Mouse (Mus musculus): ENCODE measurements around the gene Slc9a5. TPM values are rescaled to one million over a fixed set of nuclear protein-coding genes. Genes with fewer than 3 reads are reported as not detected.
A peak's percentile ranks its signal among the peaks of the same experiment; 100 is the strongest.

Slc9a5 gene
- polyA plus RNA-seq, 1 experiment: 1.9 TPM

- 24% methylated on average over 5 of the region's 5 CpGs for WGBS
- no peak for TF ChIP-seq POLR2A (IDR thresholded peaks at IDR 0.05; ENCODE audit: low read depth, low read length)
- TF ChIP-seq CTCF (conservative IDR thresholded peaks at IDR 0.05; ENCODE audit: insufficient read depth, insufficient read length, low read depth, low read length): no peak
- DNase-seq: no peak
- Histone ChIP-seq H3K36me3 (ENCODE audit: control insufficient read depth, insufficient read depth, low read length) (no peaks in the 10 kb centered on the region; the same call in 1 of the 2 replicates), H3K4me3 (ENCODE audit: insufficient read depth, low read depth, low read length) (peak overlapping the region; percentile 66), H3K27me3 (replicated peaks; ENCODE audit: control insufficient read depth, insufficient read depth, low read length) (no peaks in the 10 kb centered on the region), H3K27ac (ENCODE audit: insufficient read depth, low read depth, low read length) (no peak overlapping the region), H3K4me1 (ENCODE audit: control insufficient read depth, insufficient read depth, low read length) (peaks cover 9% of the 10 kb centered on the region; the same call in 1 of the 2 replicates)
Observed at GRCm38 (mm10) chr8:105306146-105306691, 42.4 kb upstream of the Slc9a5 start.

DNA sequence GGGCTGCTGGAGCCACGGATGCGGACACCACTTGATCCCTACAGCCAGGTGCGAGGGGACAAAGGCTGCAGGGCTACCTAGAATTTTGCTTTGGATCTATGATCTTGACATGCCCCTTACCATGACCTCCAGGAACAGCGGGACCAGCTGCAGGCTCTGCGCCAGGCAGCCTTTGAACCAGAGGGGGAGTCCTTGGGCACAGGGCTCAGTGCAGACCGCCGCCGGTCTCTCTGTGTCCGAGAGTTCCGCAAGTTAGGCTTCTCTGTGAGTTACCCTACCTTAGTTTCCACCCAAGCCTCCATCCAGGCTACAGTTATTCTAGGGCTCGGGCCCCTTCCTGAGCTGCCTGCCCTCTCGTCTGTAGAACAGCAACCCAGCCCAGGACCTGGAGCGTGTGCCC, 41.0 kb upstream of the Slc9a5 start:
- WGBS: 82% methylated on average over 13 of the region's 13 CpGs
- no peaks in the 10 kb centered on the region for H3K36me3 ChIP-seq (ENCODE audit: control insufficient read depth, insufficient read depth, low read length)
- peaks cover 9% of the 10 kb centered on the region; the same call in 1 of the 2 replicates for H3K4me1 ChIP-seq (ENCODE audit: control insufficient read depth, insufficient read depth, low read length)
- H3K4me3 ChIP-seq (ENCODE audit: insufficient read depth, low read depth, low read length): no peak overlapping the region
- DNase-seq: no peak
- no peaks in the 10 kb centered on the region for H3K27me3 ChIP-seq (replicated peaks; ENCODE audit: control insufficient read depth, insufficient read depth, low read length)
- no peak for TF ChIP-seq CTCF (conservative IDR thresholded peaks at IDR 0.05; ENCODE audit: insufficient read depth, insufficient read length, low read depth, low read length)
- no peak for TF ChIP-seq POLR2A (IDR thresholded peaks at IDR 0.05; ENCODE audit: low read depth, low read length)
- H3K27ac ChIP-seq (ENCODE audit: insufficient read depth, low read depth, low read length): no peak overlapping the region

GRCm38 (mm10) chr8:105308428-105308827, 40.2 kb upstream of the Slc9a5 start:
- H3K27me3 ChIP-seq (replicated peaks; ENCODE audit: control insufficient read depth, insufficient read depth, low read length): no peaks in the 10 kb centered on the region
- TF ChIP-seq CTCF (conservative IDR thresholded peaks at IDR 0.05; ENCODE audit: insufficient read depth, insufficient read length, low read depth, low read length) (no peak), POLR2A (IDR thresholded peaks at IDR 0.05; ENCODE audit: low read depth, low read length) (no peak)
- 95% methylated on average over 10 of the region's 10 CpGs for WGBS
- H3K4me3 ChIP-seq (ENCODE audit: insufficient read depth, low read depth, low read length): no peak overlapping the region
- DNase-seq: no peak
- H3K4me1 ChIP-seq (ENCODE audit: control insufficient read depth, insufficient read depth, low read length): peaks cover 9% of the 10 kb centered on the region; the same call in 1 of the 2 replicates
- no peaks in the 10 kb centered on the region for H3K36me3 ChIP-seq (ENCODE audit: control insufficient read depth, insufficient read depth, low read length)
- H3K27ac ChIP-seq (ENCODE audit: insufficient read depth, low read depth, low read length): no peak overlapping the region

DNA sequence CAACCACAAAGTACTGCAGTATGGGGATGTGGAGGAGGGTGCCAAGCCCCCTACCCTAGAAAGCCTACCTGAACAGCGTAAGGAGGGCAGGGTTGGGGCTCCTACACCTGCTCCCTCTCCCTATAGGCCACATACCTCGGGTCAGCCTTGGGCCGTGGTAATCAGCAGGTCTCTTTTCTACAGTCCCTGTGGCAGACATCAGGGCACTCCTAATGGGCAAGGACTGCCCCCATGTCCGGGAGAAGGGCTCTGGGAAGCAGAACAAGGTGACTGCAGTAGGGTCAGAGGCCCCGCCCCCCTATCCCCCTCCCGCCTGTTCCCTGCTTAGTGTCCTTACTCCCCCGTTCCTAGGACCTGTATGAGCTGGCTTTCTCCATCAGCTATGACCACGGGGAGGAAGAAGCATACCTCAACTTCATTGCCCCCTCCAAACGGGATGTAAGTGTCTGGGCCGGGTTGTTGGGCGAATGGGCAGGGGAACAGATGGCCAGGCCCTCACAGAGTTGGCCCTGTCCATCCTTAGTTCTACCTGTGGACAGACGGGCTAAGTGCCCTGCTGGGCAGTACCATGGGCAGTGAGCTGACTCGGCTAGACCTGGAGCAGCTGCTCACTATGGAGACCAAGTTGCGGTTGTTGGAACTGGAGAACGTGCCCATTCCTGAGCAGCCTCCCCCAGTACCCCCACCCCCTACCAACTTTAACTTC, 39.3 kb upstream of the Slc9a5 start:
- no peak for DNase-seq
- no peak overlapping the region for H3K27ac ChIP-seq (ENCODE audit: insufficient read depth, low read depth, low read length)
- H3K36me3 ChIP-seq (ENCODE audit: control insufficient read depth, insufficient read depth, low read length): no peaks in the 10 kb centered on the region
- H3K27me3 ChIP-seq (replicated peaks; ENCODE audit: control insufficient read depth, insufficient read depth, low read length): no peaks in the 10 kb centered on the region
- no peak overlapping the region for H3K4me3 ChIP-seq (ENCODE audit: insufficient read depth, low read depth, low read length)
- peaks cover 9% of the 10 kb centered on the region; the same call in 1 of the 2 replicates for H3K4me1 ChIP-seq (ENCODE audit: control insufficient read depth, insufficient read depth, low read length)
- 75% methylated on average over 15 of the region's 15 CpGs for WGBS
- TF ChIP-seq CTCF (conservative IDR thresholded peaks at IDR 0.05; ENCODE audit: insufficient read depth, insufficient read length, low read depth, low read length): no peak
- no peak for TF ChIP-seq POLR2A (IDR thresholded peaks at IDR 0.05; ENCODE audit: low read depth, low read length)

DNA sequence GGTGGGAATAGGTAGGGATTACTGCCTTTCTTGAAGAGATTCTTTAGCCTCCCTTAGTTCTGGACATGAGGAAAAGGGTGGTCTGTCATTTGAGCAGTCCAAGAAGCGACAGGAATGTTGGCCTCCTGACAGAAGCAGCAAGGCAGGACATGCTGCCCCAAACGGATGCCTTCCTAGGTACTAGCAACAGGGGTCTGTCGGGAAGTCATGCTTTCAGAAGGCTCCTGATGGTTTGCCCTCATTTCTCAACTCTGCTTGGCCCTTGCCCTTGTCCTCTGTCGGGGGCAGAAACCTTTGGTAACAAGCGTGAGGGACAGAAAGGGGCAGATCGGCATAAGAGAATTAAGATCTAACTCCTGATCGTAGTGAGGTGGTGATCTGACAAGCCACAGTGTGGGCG, 38.5 kb upstream of the Slc9a5 start:
- H3K4me3 ChIP-seq (ENCODE audit: insufficient read depth, low read depth, low read length): no peak overlapping the region
- no peaks in the 10 kb centered on the region for H3K27me3 ChIP-seq (replicated peaks; ENCODE audit: control insufficient read depth, insufficient read depth, low read length)
- WGBS: 74% methylated on average over 8 of the region's 8 CpGs
- TF ChIP-seq CTCF (conservative IDR thresholded peaks at IDR 0.05; ENCODE audit: insufficient read depth, insufficient read length, low read depth, low read length) (no peak), POLR2A (IDR thresholded peaks at IDR 0.05; ENCODE audit: low read depth, low read length) (no peak)
- no peak overlapping the region for H3K27ac ChIP-seq (ENCODE audit: insufficient read depth, low read depth, low read length)
- H3K4me1 ChIP-seq (ENCODE audit: control insufficient read depth, insufficient read depth, low read length): peaks cover 9% of the 10 kb centered on the region; the same call in 1 of the 2 replicates
- no peaks in the 10 kb centered on the region for H3K36me3 ChIP-seq (ENCODE audit: control insufficient read depth, insufficient read depth, low read length)
- no peak for DNase-seq

GRCm38 (mm10) chr8:105311718-105312117, 36.9 kb upstream of the Slc9a5 start:
- H3K27me3 ChIP-seq (replicated peaks; ENCODE audit: control insufficient read depth, insufficient read depth, low read length): no peaks in the 10 kb centered on the region
- no peak overlapping the region for H3K4me3 ChIP-seq (ENCODE audit: insufficient read depth, low read depth, low read length)
- H3K27ac ChIP-seq (ENCODE audit: insufficient read depth, low read depth, low read length): no peak overlapping the region
- DNase-seq: no peak
- 0 out of 2 replicates have a peak, but pooled peaks cover 2% of the 10 kb centered on the region for H3K4me1 ChIP-seq (ENCODE audit: control insufficient read depth, insufficient read depth, low read length)
- TF ChIP-seq POLR2A (IDR thresholded peaks at IDR 0.05; ENCODE audit: low read depth, low read length): no peak
- no peak for TF ChIP-seq CTCF (conservative IDR thresholded peaks at IDR 0.05; ENCODE audit: insufficient read depth, insufficient read length, low read depth, low read length)
- no peaks in the 10 kb centered on the region for H3K36me3 ChIP-seq (ENCODE audit: control insufficient read depth, insufficient read depth, low read length)
- WGBS: 85% methylated on average over 1 of the region's 1 CpGs

GRCm38 (mm10) chr8:105312891-105313481, 35.7 kb upstream of the Slc9a5 start:
- Histone ChIP-seq H3K27ac (ENCODE audit: insufficient read depth, low read depth, low read length) (no peak overlapping the region), H3K4me3 (ENCODE audit: insufficient read depth, low read depth, low read length) (no peak overlapping the region), H3K4me1 (ENCODE audit: control insufficient read depth, insufficient read depth, low read length) (no peaks in the 10 kb centered on the region), H3K27me3 (replicated peaks; ENCODE audit: control insufficient read depth, insufficient read depth, low read length) (no peaks in the 10 kb centered on the region), H3K36me3 (ENCODE audit: control insufficient read depth, insufficient read depth, low read length) (no peaks in the 10 kb centered on the region)
- no peak for DNase-seq
- no peak for TF ChIP-seq CTCF (conservative IDR thresholded peaks at IDR 0.05; ENCODE audit: insufficient read depth, insufficient read length, low read depth, low read length)
- WGBS: 91% methylated on average over 8 of the region's 8 CpGs

Measured in kidney, adult 2 months (tissue).